Mouse (Mus musculus) activated CD4-positive, CD25-positive, alpha-beta regulatory T cell, adult 9 weeks (primary cell): Measurements from ENCODE around the gene Gm5678. TPM values are rescaled to one million over a fixed set of nuclear protein-coding genes. Genes with fewer than 3 reads are reported as not detected.

Source experiments
- polyA plus RNA-seq: library from polyadenylated mRNA; unstranded; fragments of 100-300 nt; shearing (Covaris generic); gene quantifications from one replicate; pipeline ENCODE4 v1.2.1, GENCODE M21; 2017

The Gm5678 gene
- not detected for polyA plus RNA-seq

GRCm38 (mm10) chr16:93627761-93628400 is at the start of gene Gm5678:
Gene Gm5678 (plus strand): TSS chr16:93628097.

DNA sequence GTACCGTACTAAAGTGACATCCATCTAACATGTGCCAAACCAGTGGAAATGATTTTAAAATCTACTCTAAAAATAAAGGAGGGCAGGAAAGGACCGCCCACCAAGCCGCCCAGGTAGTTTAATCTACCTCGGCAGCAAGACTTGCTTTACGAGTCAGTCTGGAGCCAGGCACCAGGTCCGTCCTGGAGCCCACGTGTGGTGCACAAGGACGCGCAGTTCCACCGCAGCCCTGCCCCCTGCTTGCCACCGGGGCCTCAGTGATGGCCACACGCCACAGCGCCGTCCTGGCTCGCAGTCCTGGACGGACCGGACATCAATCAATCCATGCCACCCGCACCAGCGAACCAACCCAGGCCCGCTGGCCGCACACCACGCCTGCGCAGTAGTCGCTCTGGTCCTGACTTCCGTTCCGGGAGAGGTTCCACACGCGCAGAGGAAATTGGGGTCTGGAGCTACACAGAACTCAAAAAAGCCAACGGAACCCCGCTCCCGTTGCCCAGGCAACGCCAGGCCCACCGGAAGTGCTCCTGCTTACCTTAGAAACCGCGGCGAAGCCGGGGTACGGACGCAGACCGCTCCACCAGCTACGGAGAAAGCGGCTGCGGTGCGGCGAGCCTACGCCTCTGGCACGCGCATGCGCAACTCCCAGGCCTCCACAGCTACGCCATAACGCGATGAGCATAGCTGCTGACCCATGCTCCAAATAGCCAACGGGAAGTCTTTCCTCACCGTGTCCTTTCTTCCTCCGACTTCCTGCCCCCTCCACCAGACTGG is 24.3 kb upstream of the Gm5678 start, which contains the start of gene Setd4:
Gene Setd4, minus strand, starts transcription at position 625 of the 774 bp plus-strand sequence.

GRCm38 (mm10) chr16:93605553-93605952 is 22.3 kb upstream of the Gm5678 start, which contains the start of gene Cbr1:
Gene Cbr1 (plus strand): TSS chr16:93605853.

Other genes starting within 250 kb of the Gm5678 start
- gene Setd4, start 24.0 kb upstream of the Gm5678 start, polyA plus RNA-seq, result 42.6 TPM
- gene Cbr1, start 22.2 kb upstream of the Gm5678 start, polyA plus RNA-seq, result 78.4 TPM
- gene Cbr3, start 55.1 kb downstream of the Gm5678 start, polyA plus RNA-seq, result not detected
- 46.8 TPM for gene Dop1b, start 83.8 kb downstream of the Gm5678 start, polyA plus RNA-seq
- 121 TPM for gene Morc3, start 204.0 kb downstream of the Gm5678 start, polyA plus RNA-seq